Mouse (Mus musculus) brain, embryonic 14.5 days (tissue): ENCODE results near the gene Hist1h2ai.
"Not testable (repeated sequence)": the region's sequence is repeated elsewhere in the genome, so short reads cannot be mapped to it uniquely, and the experiment has no call there.

Experiments
- CTCF ChIP-seq: fragments of 200-500 bp; IDR thresholded peaks from 2 replicates; pipeline ENCODE4 v1.5.1; 2012; ENCODE audit warnings: inconsistent platforms, mild to moderate bottlenecking, moderate library complexity, borderline replicate concordance; ENCODE audit not compliant: insufficient read depth, insufficient read length; ENCODE audit errors: extremely low read depth
- POLR2A ChIP-seq: fragments of 200-500 bp; IDR thresholded peaks from 2 replicates; pipeline ENCODE4 v1.6.1; 2012; ENCODE audit warnings: mild to moderate bottlenecking, inconsistent platforms, borderline replicate concordance; ENCODE audit not compliant: poor library complexity, insufficient read depth, insufficient read length, severe bottlenecking; ENCODE audit errors: extremely low read depth

- not testable (repeated sequence) for TF ChIP-seq POLR2A, CTCF
Observed at GRCm38 (mm10) chr13:21754294-21755001, 38.2 kb downstream of the Hist1h2ai start.
